Mouse (Mus musculus) myocyte (in vitro differentiated cells): Measurements from ENCODE around the gene Srsf2. TPM values are rescaled to one million over a fixed set of nuclear protein-coding genes. Genes with fewer than 3 reads are reported as not detected.

Experiments used
- H3K27me3 ChIP-seq: one replicate; pipeline ENCODE4 v1.6.1; 2011; ENCODE audit not compliant: control insufficient read depth, insufficient read depth, insufficient read length
- H3K36me3 ChIP-seq: one replicate; pipeline ENCODE4 v1.6.1; 2011; ENCODE audit not compliant: control insufficient read depth, insufficient read depth
- H3K4me2 ChIP-seq: one replicate; pipeline ENCODE4 v1.6.1; 2011; ENCODE audit warnings: low read depth, control low read depth
- H3K4me3 ChIP-seq: one replicate; pipeline ENCODE4 v1.5.1; 2011; ENCODE audit warnings: mild to moderate bottlenecking, control low read depth, moderate library complexity
- H3K79me2 ChIP-seq: one replicate; pipeline ENCODE4 v1.6.1; 2011; ENCODE audit not compliant: control insufficient read depth, insufficient read depth
- H3ac ChIP-seq: one replicate; pipeline ENCODE4 v1.6.1; 2011; ENCODE audit not compliant: control insufficient read depth, insufficient read length
- CEBPB ChIP-seq: IDR thresholded peaks from 2 replicates; pipeline ENCODE4 v1.6.1; 2011; ENCODE audit warnings: mild to moderate bottlenecking, moderate library complexity; ENCODE audit not compliant: poor library complexity, insufficient read depth, severe bottlenecking
- MAX ChIP-seq: IDR thresholded peaks from one replicate; pipeline ENCODE4 v1.6.1; 2011; ENCODE audit warnings: low read depth, mild to moderate bottlenecking, control low read depth
- MYOD1 ChIP-seq, 3 experiments: IDR thresholded peaks; one replicate each; pipeline ENCODE4 v1.6.1; 2011; ENCODE audit warnings: control low read depth in 2 of 3, low read depth in 2 of 3, mild to moderate bottlenecking in 2 of 3, moderate library complexity in 1 of 3; ENCODE audit not compliant: insufficient read length in 2 of 3, control insufficient read depth in 1 of 3
- MYOG ChIP-seq, 3 experiments: IDR thresholded peaks; one replicate each; pipeline ENCODE4 v1.6.1; 2011; ENCODE audit warnings: control low read depth in 2 of 3, low read depth in 2 of 3, mild to moderate bottlenecking in 2 of 3; ENCODE audit not compliant: insufficient read length in 2 of 3, control insufficient read depth in 1 of 3, insufficient read depth in 1 of 3
- POLR2A ChIP-seq: IDR thresholded peaks from one replicate; pipeline ENCODE4 v1.6.1; 2011; ENCODE audit warnings: low read depth, mild to moderate bottlenecking, control low read depth, moderate library complexity; ENCODE audit not compliant: insufficient read length
- POLR2AphosphoS2 ChIP-seq: IDR thresholded peaks from one replicate; pipeline ENCODE4 v1.6.1; 2011; ENCODE audit warnings: low read depth, control low read depth; ENCODE audit not compliant: insufficient read length
- REST ChIP-seq: IDR thresholded peaks from one replicate; pipeline ENCODE4 v1.6.1; 2011; ENCODE audit warnings: mild to moderate bottlenecking, control low read depth, moderate library complexity; ENCODE audit not compliant: insufficient read depth, insufficient read length
- TCF12 ChIP-seq: IDR thresholded peaks from one replicate; pipeline ENCODE4 v1.6.1; 2011; ENCODE audit warnings: mild to moderate bottlenecking, control low read depth; ENCODE audit not compliant: poor library complexity, insufficient read depth, severe bottlenecking
- TCF3 ChIP-seq: IDR thresholded peaks from one replicate; pipeline ENCODE4 v1.6.1; 2011; ENCODE audit warnings: low read depth, control low read depth; ENCODE audit not compliant: insufficient read length
- USF1 ChIP-seq: IDR thresholded peaks from one replicate; pipeline ENCODE4 v1.6.1; 2011; ENCODE audit warnings: low read depth, mild to moderate bottlenecking, control low read depth, moderate library complexity
- polyA plus RNA-seq: library from polyadenylated mRNA; unstranded; fragments of >200 nt; fragmentation: generic; extraction: Trizol; gene quantifications from one replicate; pipeline ENCODE4 v1.2.1, GENCODE M21; 2012; ENCODE audit warnings: missing spikeins

The Srsf2 gene
- polyA plus RNA-seq, 1 experiment, result 145 TPM

DNA sequence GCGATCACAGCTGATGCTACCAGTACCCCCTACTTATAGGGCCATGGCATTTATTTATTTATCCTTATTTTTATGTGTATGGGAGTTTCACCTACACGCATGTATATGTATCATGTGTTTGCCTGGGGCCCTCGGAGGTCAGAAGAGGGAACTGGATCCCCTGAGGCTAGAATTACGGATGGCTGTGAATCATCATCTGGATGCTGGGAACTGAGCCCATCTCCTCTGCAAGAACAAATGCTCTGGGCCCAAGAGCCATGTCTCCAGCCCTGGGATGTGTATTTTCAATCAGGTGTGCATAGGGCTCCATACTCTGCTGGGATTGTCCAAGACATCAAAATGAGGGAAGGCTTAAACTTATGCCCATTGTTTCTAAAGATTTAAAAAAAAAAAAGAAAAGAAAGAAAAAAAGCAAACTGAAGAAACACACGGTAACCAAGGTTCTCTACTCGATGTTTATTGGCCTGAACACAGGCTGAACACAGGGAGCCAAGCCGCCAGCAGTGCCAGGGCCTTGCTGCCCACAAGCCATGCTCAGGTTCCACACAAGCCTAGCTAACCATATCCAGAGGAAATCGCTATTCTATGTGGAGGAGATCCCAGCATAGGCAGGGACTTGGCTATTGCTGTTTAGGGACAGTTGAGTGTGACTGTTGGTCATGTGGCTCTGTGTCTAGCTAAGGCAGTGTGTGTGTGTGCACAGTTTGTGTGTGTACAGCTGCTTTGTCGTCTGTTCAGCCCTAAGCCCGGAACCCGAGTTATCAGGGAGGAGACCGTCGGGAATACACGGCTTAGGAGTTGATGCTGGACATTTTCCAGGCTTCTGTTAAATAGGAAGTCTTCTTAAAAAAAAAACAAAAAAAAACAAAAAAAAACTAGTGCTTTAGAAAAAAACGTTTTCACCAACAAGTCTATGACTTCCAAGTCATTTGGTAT lies 46.5 kb downstream of the Srsf2 start:
- H3K27me3 ChIP-seq, result no peaks in the 10 kb centered on the region
- H3K79me2 ChIP-seq, result no peaks in the 10 kb centered on the region
- H3K36me3 ChIP-seq, result peaks cover 11% of the 10 kb centered on the region
- peak overlapping the region; percentile 18 for H3K4me2 ChIP-seq
- no peak overlapping the region for H3ac ChIP-seq
- no peak overlapping the region for H3K4me3 ChIP-seq
- TF ChIP-seq MYOD1 (IDR thresholded peaks at IDR 0.05; ENCODE audit: control insufficient read depth in 1 of 3, insufficient read length in 2 of 3, low read depth in 2 of 3) (peak in 1 of 3 experiments; percentile 3), REST (no peak), MAX (no peak), POLR2AphosphoS2 (peak; percentile 34)

DNA sequence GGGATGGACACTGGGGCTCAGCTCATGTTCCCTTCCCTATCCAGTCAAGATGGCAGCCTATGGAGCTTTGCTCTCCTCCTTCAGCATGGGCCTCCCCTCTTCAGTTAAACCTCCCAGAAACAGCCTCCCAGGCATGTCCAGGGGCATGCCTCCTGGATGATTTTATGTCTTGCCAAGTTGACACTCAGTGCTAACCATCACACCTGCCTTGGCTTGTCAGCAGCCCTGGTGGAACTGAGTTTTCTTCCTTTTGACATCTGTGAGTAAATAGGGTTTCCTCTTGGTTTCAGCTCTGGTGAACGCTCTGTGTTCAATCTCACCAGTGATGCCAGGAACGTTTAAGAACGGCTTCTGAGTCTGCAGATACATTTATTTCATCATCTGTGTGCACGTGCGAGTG lies 50.2 kb downstream of the Srsf2 start:
- H3ac ChIP-seq, result no peak overlapping the region
- H3K36me3 ChIP-seq, result no peaks in the 10 kb centered on the region
- no peak overlapping the region for H3K4me3 ChIP-seq
- no peak overlapping the region for H3K4me2 ChIP-seq
- TF ChIP-seq MYOD1 (IDR thresholded peaks at IDR 0.05; ENCODE audit: control insufficient read depth in 1 of 3, insufficient read length in 2 of 3, low read depth in 2 of 3) (peak; percentile 87 to 92 (median 91)), POLR2AphosphoS2 (peak; percentile 78), CEBPB (no peak)
- H3K79me2 ChIP-seq, result no peaks in the 10 kb centered on the region
- no peaks in the 10 kb centered on the region for H3K27me3 ChIP-seq

GRCm38 (mm10) chr11:116801106-116801505 lies 51.8 kb downstream of the Srsf2 start:
- H3K36me3 ChIP-seq, result no peaks in the 10 kb centered on the region
- no peaks in the 10 kb centered on the region for H3K27me3 ChIP-seq
- H3K79me2 ChIP-seq, result no peaks in the 10 kb centered on the region
- no peak overlapping the region for H3K4me3 ChIP-seq
- TF ChIP-seq MYOG (IDR thresholded peaks at IDR 0.05; ENCODE audit: control insufficient read depth in 1 of 3, insufficient read depth in 1 of 3, insufficient read length in 2 of 3, low read depth in 2 of 3) (no peak), POLR2A (no peak), CEBPB (no peak), USF1 (no peak), POLR2AphosphoS2 (peak; percentile 53), TCF12 (no peak), TCF3 (no peak)
- no peak overlapping the region for H3K4me2 ChIP-seq
- no peak overlapping the region for H3ac ChIP-seq

Other genes starting within 250 kb of the Srsf2 start
- gene Rhbdf2, start 226.1 kb downstream of the Srsf2 start, polyA plus RNA-seq, result 16.2 TPM
- gene Prcd, start 199.6 kb downstream of the Srsf2 start, polyA plus RNA-seq, result 0.74 TPM
- 0.47 TPM for gene Cygb, start 198.8 kb downstream of the Srsf2 start, polyA plus RNA-seq
- not detected for gene St6galnac1, start 77.6 kb downstream of the Srsf2 start, polyA plus RNA-seq
- gene Mxra7, start 25.0 kb downstream of the Srsf2 start, polyA plus RNA-seq, result 126 TPM
- gene Mettl23, start 9.8 kb downstream of the Srsf2 start, polyA plus RNA-seq, result 34.0 TPM
- gene Jmjd6, start 9.6 kb downstream of the Srsf2 start, polyA plus RNA-seq, result 55.1 TPM
- 40.0 TPM for gene Mfsd11, start 654 bp downstream of the Srsf2 start, polyA plus RNA-seq
- not detected for gene Mgat5b, start 65.8 kb upstream of the Srsf2 start, polyA plus RNA-seq